Mouse (Mus musculus) CH12.LX (cell line): ENCODE measurements around the gene Mfsd2b. TPM values are rescaled to one million over a fixed set of nuclear protein-coding genes. Genes with fewer than 3 reads are reported as not detected.

Source experiments
- DNase-seq: peaks from one replicate; pipeline ENCODE4 v3.0.0-alpha.2; 2013; ENCODE audit errors: extremely low read depth
- H3K27ac ChIP-seq: 2 replicates; pipeline ENCODE4 v1.5.1; 2012; ENCODE audit warnings: low read depth, mild to moderate bottlenecking, control low read depth, moderate library complexity; ENCODE audit not compliant: insufficient read depth
- H3K27me3 ChIP-seq: replicated peaks from 2 replicates; pipeline ENCODE3; 2012; ENCODE audit warnings: inconsistent platforms
- H3K36me3 ChIP-seq, 2 experiments: replicated peaks in 1 of 2; 2 replicates each; pipeline versions ENCODE3 to v1.6.1; 2012; ENCODE audit warnings: inconsistent platforms in 1 of 2, low read length in 1 of 2, mild to moderate bottlenecking in 1 of 2, mixed read lengths in 1 of 2, moderate library complexity in 1 of 2; ENCODE audit not compliant: control insufficient read depth in 1 of 2, insufficient read depth in 1 of 2
- H3K4me1 ChIP-seq, 2 experiments: 2 replicates each; pipeline ENCODE4 v1.6.1; 2012; ENCODE audit warnings: inconsistent platforms in 1 of 2, moderate library complexity in 1 of 2; ENCODE audit not compliant: insufficient read depth in 2 of 2, control insufficient read depth in 1 of 2
- H3K4me2 ChIP-seq: 2 replicates; pipeline ENCODE4 v1.6.1; 2012; ENCODE audit warnings: low read depth, mild to moderate bottlenecking, control low read depth; ENCODE audit not compliant: poor library complexity, insufficient read depth, severe bottlenecking
- H3K4me3 ChIP-seq, 3 experiments: fragments of 150-350 bp in 1 of 3; sonication (generic) in 1 of 3; replicated peaks in 1 of 3; 2 replicates each; pipeline versions ENCODE3 to v1.5.1; 2011 to 2012; ENCODE audit warnings: low read depth in 2 of 3, low read length in 2 of 3, mild to moderate bottlenecking in 2 of 3, moderate library complexity in 2 of 3, control low read depth in 1 of 3, improper control_type of control experiment in 1 of 3, inconsistent platforms in 1 of 3, mixed read lengths in 1 of 3; ENCODE audit not compliant: poor library complexity in 1 of 3
- H3K79me2 ChIP-seq: replicated peaks from 2 replicates; pipeline ENCODE4 v1.6.1; 2012; ENCODE audit warnings: mild to moderate bottlenecking, moderate library complexity; ENCODE audit not compliant: control insufficient read depth, poor library complexity, insufficient read depth, severe bottlenecking; ENCODE audit errors: extremely low read depth
- H3K9ac ChIP-seq: 2 replicates; pipeline ENCODE4 v1.6.1; 2012; ENCODE audit warnings: low read depth, mild to moderate bottlenecking, control low read depth, moderate library complexity; ENCODE audit not compliant: insufficient read depth
- H3K9me3 ChIP-seq: replicated peaks from 2 replicates; pipeline ENCODE3; 2012; ENCODE audit warnings: low read length, inconsistent platforms, mixed read lengths
- BHLHE40 ChIP-seq: IDR thresholded peaks from 2 replicates; pipeline ENCODE4 v1.6.1; 2011; ENCODE audit warnings: mild to moderate bottlenecking, low read depth, low read length, improper control_type of control experiment
- CHD2 ChIP-seq: IDR thresholded peaks from 2 replicates; pipeline ENCODE4 v1.6.1; 2011; ENCODE audit warnings: low read length, improper control_type of control experiment
- CTCF ChIP-seq, 2 experiments: IDR thresholded peaks in 1 of 2; conservative IDR thresholded peaks in 1 of 2; 2 replicates each; pipeline ENCODE4 v1.5.1; 2011 to 2012; ENCODE audit warnings: low read depth in 2 of 2, low read length in 2 of 2, improper control_type of control experiment in 1 of 2, inconsistent platforms in 1 of 2, mild to moderate bottlenecking in 1 of 2, moderate library complexity in 1 of 2
- E2F4 ChIP-seq: IDR thresholded peaks from 2 replicates; pipeline ENCODE4 v1.6.1; 2011; ENCODE audit warnings: low read depth, low read length, improper control_type of control experiment; ENCODE audit not compliant: insufficient replicate concordance
- EP300 ChIP-seq: IDR thresholded peaks from 2 replicates; pipeline ENCODE4 v1.6.1; 2011; ENCODE audit warnings: low read length, improper control_type of control experiment
- HCFC1 ChIP-seq: IDR thresholded peaks from 2 replicates; pipeline ENCODE4 v1.6.1; 2012; ENCODE audit warnings: low read depth, mild to moderate bottlenecking, inconsistent platforms, low read length, improper control_type of control experiment
- JUND ChIP-seq: conservative IDR thresholded peaks from 2 replicates; pipeline ENCODE4 v1.6.1; 2011; ENCODE audit warnings: low read depth, low read length, improper control_type of control experiment
- KAT2A ChIP-seq: IDR thresholded peaks from 2 replicates; pipeline ENCODE4 v1.6.1; 2012; ENCODE audit warnings: low read length, improper control_type of control experiment, inconsistent platforms; ENCODE audit not compliant: insufficient replicate concordance
- MXI1 ChIP-seq: IDR thresholded peaks from 2 replicates; pipeline ENCODE4 v1.6.1; 2011; ENCODE audit warnings: mild to moderate bottlenecking, low read depth, low read length, improper control_type of control experiment
- NELFE ChIP-seq: IDR thresholded peaks from 2 replicates; pipeline ENCODE4 v1.6.1; 2011; ENCODE audit warnings: low read depth, low read length, improper control_type of control experiment
- PAX5 ChIP-seq: IDR thresholded peaks from 2 replicates; pipeline ENCODE4 v1.6.1; 2012; ENCODE audit warnings: low read length, inconsistent platforms, mixed read lengths
- POLR2A ChIP-seq: IDR thresholded peaks from 2 replicates; pipeline ENCODE4 v1.6.1; 2011; ENCODE audit warnings: low read depth, mild to moderate bottlenecking, improper control_type of control experiment, low read length
- POLR2AphosphoS2 ChIP-seq: IDR thresholded peaks from 2 replicates; pipeline ENCODE4 v1.6.1; 2011; ENCODE audit warnings: low read depth, low read length, improper control_type of control experiment
- RAD21 ChIP-seq: IDR thresholded peaks from 2 replicates; pipeline ENCODE4 v1.6.1; 2011; ENCODE audit warnings: low read depth, mild to moderate bottlenecking, low read length, improper control_type of control experiment, moderate library complexity
- RCOR1 ChIP-seq: conservative IDR thresholded peaks from 2 replicates; pipeline ENCODE4 v1.6.1; 2012; ENCODE audit warnings: low read depth, mild to moderate bottlenecking, inconsistent platforms, low read length, improper control_type of control experiment
- SMC3 ChIP-seq: IDR thresholded peaks from 2 replicates; pipeline ENCODE4 v1.6.1; 2011; ENCODE audit warnings: low read depth, low read length, improper control_type of control experiment
- UBTF ChIP-seq: IDR thresholded peaks from 2 replicates; pipeline ENCODE4 v1.6.1; 2012; ENCODE audit warnings: low read depth, mild to moderate bottlenecking, inconsistent platforms, low read length, improper control_type of control experiment, moderate library complexity
- USF1 ChIP-seq: IDR thresholded peaks from 2 replicates; pipeline ENCODE4 v1.6.1; 2014; ENCODE audit warnings: low read depth, mild to moderate bottlenecking, inconsistent platforms, low read length, improper control_type of control experiment
- ZC3H11A ChIP-seq: IDR thresholded peaks from 2 replicates; pipeline ENCODE4 v1.6.1; 2012; ENCODE audit warnings: low read depth, mild to moderate bottlenecking, inconsistent platforms, low read length, improper control_type of control experiment
- ZKSCAN1 ChIP-seq: IDR thresholded peaks from 2 replicates; pipeline ENCODE4 v1.6.1; 2012; ENCODE audit warnings: low read depth, inconsistent platforms, low read length, improper control_type of control experiment, borderline replicate concordance
- ZMIZ1 ChIP-seq: IDR thresholded peaks from 2 replicates; pipeline ENCODE4 v1.6.1; 2012; ENCODE audit warnings: low read depth, mild to moderate bottlenecking, inconsistent platforms, low read length, improper control_type of control experiment
- ZNF384 ChIP-seq: IDR thresholded peaks from 2 replicates; pipeline ENCODE4 v1.6.1; 2012; ENCODE audit warnings: low read depth, low read length, improper control_type of control experiment, inconsistent platforms
- dilution Hi-C: fragments of 300-500 bp; cut with MboI; formaldehyde crosslinking; loops from 2 replicates; pipeline ENCODE4 v1.14.3; 2020; ENCODE audit warnings: low sequenced_read_pairs; ENCODE audit not compliant: extremely low pct_unique_long_range_greater_than_20kb, extremely low pct_ligation_motif_present
- in situ Hi-C: fragments of 300-500 bp; cut with MboI; formaldehyde crosslinking; loops from 3 replicates; pipeline ENCODE4 v1.14.3; 2019; ENCODE audit warnings: low sequenced_read_pairs, low pct_ligation_motif_present, low pct_unique_long_range_greater_than_20kb, mixed read lengths
- polyA plus RNA-seq: library from polyadenylated mRNA; unstranded; fragments of >175 nt; gene quantifications from 2 replicates; pipeline ENCODE4 v1.2.1, GENCODE M21; 2012; ENCODE audit warnings: low read depth; ENCODE audit not compliant: insufficient read length
- total RNA-seq, 2 experiments: library from RNA; depleted of rRNA; stranded (reverse); fragments of 300-350 nt in 1 of 2; fragments of >200 nt in 1 of 2; gene quantifications; 2 replicates each; pipeline ENCODE4 v1.2.3; 2012 to 2014

The Mfsd2b gene
- total and polyA plus RNA-seq, 3 experiments, result 0.05 to 0.49 (median 0.21) TPM

DNA sequence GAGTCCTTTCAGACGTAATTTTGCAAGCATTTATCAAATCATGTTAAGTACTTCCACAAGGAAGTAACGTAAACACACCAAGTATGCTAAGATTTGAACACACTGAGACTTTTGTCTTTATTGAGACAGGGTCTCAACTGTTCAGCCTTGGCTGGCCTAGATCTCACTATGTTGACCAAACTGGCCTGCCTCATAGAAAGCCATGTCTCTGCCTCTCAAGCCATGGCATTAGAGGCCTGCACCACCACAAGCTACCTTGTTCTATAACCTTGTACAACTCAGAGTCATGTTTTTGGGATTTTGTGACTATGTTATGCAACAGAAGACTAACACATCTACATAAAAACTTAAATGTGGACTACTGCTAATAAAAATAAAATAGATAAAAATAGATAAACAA, 7.9 kb upstream of the Mfsd2b start:
- in situ Hi-C loops, result no loop called here
- dilution Hi-C loops, result no loop called here
- DNase-seq, result no peak
- Histone ChIP-seq H3K4me1 (no peaks in the 10 kb centered on the region; a peak in 1 of 4 replicates), H3K9me3 (no peaks in the 10 kb centered on the region), H3K27ac (no peak overlapping the region), H3K4me2 (no peak overlapping the region), H3K4me3 (no peak overlapping the region), H3K36me3 (peaks cover 17 to 51% of the 10 kb centered on the region in 2 experiments), H3K9ac (no peak overlapping the region), H3K79me2 (no peaks in the 10 kb centered on the region), H3K27me3 (no peaks in the 10 kb centered on the region)
- TF ChIP-seq ZC3H11A (no peak), ZKSCAN1 (no peak), ZNF384 (no peak), KAT2A (no peak), NELFE (no peak), POLR2AphosphoS2 (no peak), E2F4 (no peak), USF1 (no peak), HCFC1 (no peak), JUND (no peak), POLR2A (no peak), CHD2 (no peak), MXI1 (no peak), PAX5 (no peak)

DNA sequence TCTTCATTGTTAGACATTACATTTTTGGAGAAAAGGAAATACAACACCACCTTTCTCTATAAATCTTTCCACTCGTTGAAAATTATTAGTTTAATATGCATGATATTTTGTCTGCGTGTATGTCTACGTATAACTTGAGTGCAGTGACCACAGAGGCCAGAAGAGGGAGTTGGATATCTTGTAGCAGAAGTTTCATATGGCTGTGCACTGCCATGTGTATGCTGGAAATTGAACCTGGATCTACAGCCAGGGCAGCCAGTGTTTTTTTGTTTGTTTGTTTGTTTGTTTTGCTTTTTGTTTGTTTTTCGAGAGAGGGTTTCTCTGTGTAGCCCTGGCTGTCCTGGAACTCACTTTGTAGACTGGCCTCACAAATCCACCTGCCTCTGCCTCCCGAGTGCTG, 4.9 kb upstream of the Mfsd2b start:
- Histone ChIP-seq H3K4me2 (no peak overlapping the region), H3K27ac (no peak overlapping the region), H3K4me1 (peaks cover 0 to under 1% of the 10 kb centered on the region in 2 experiments; a peak in 1 of 4 replicates), H3K27me3 (no peaks in the 10 kb centered on the region), H3K79me2 (no peaks in the 10 kb centered on the region), H3K4me3 (no peak overlapping the region), H3K9me3 (no peaks in the 10 kb centered on the region), H3K9ac (no peak overlapping the region), H3K36me3 (peaks cover 15 to 37% of the 10 kb centered on the region in 2 experiments)
- DNase-seq, result no peak
- dilution Hi-C loops (no loop called here), in situ Hi-C loops (no loop called here)
- TF ChIP-seq NELFE (no peak), KAT2A (no peak), CHD2 (no peak), RAD21 (peak; percentile 4), ZNF384 (no peak), UBTF (no peak), SMC3 (peak; percentile 25), EP300 (no peak), E2F4 (no peak), CTCF (conservative IDR thresholded peaks at IDR 0.05 in 1 of 2, IDR thresholded peaks at IDR 0.05 in 1 of 2; ENCODE audit: low read depth in 2 of 2, low read length in 2 of 2) (peak; percentile 6 to 33; a peak in 2 of 4 replicates), BHLHE40 (no peak), ZKSCAN1 (no peak), RCOR1 (no peak), ZMIZ1 (no peak), MXI1 (no peak)
